Mouse (Mus musculus) lung, adult 2 months (tissue): ENCODE measurements at regions not wholly inside any gene's neighbourhood (a gene's known extent, or its start where the extent isn't known, plus 50 kb on each side); places are given as distances from the start of the nearest gene placed in this dataset.

Experiments used
- DNase-seq: peaks from one replicate; pipeline ENCODE4 v3.0.0; 2022
- H3K4me1 ChIP-seq: fragments of 200-500 bp; 2 replicates; pipeline ENCODE4 v1.6.1; 2011; ENCODE audit warnings: low read length; ENCODE audit not compliant: control insufficient read depth, insufficient read depth
- H3K4me3 ChIP-seq: fragments of 200-500 bp; replicated peaks from 2 replicates; pipeline ENCODE3; 2011; ENCODE audit warnings: low read depth, mild to moderate bottlenecking, control low read depth, low read length; ENCODE audit errors: extremely low read depth
- CTCF ChIP-seq: fragments of 200-500 bp; IDR thresholded peaks from 2 replicates; pipeline ENCODE4 v1.5.1; 2011; ENCODE audit warnings: mild to moderate bottlenecking, low read length, control low read depth; ENCODE audit not compliant: insufficient read depth
- POLR2A ChIP-seq: fragments of 200-500 bp; IDR thresholded peaks from 2 replicates; pipeline ENCODE4 v1.6.1; 2011; ENCODE audit warnings: low read depth, mild to moderate bottlenecking, control low read depth, low read length, borderline replicate concordance; ENCODE audit errors: extremely low read depth
- WGBS: fragments of 180-500 bp; shearing (Covaris S2); methylation state at CpG from one replicate; pipeline ENCODE4 v1.1.7; 2018; 5-methylcytosine and 5-hydroxymethylcytosine counted together

GRCm38 (mm10) chr6:139391307-139391706 lies 110.5 kb downstream of the Rergl start:
- TF ChIP-seq CTCF (0 out of 2 replicates have a peak, but pooled peaks have one; percentile 23), POLR2A (no peak)
- no peak overlapping the region for H3K4me3 ChIP-seq
- H3K4me1 ChIP-seq = no peaks in the 10 kb centered on the region
- no peak for DNase-seq
- WGBS = 8% methylated on average over 13 of the region's 13 CpGs

- WGBS = 81% methylated on average over 2 of the region's 2 CpGs
- TF ChIP-seq POLR2A = no peak
- no peak for TF ChIP-seq CTCF
- Histone ChIP-seq H3K4me3 (no peak overlapping the region), H3K4me1 (no peaks in the 10 kb centered on the region)
- DNase-seq = no peak
Measured at GRCm38 (mm10) chr6:139350939-139351338, 150.8 kb downstream of the Rergl start.

- Histone ChIP-seq H3K4me3 (no peak overlapping the region), H3K4me1 (no peaks in the 10 kb centered on the region)
- WGBS = 84% methylated on average over 7 of the region's 7 CpGs
- TF ChIP-seq CTCF (no peak), POLR2A (no peak)
- no peak for DNase-seq
Measured at GRCm38 (mm10) chr6:139325226-139325625, 176.6 kb downstream of the Rergl start.

- no peaks in the 10 kb centered on the region for H3K4me1 ChIP-seq
- no peak overlapping the region for H3K4me3 ChIP-seq
- 53% methylated on average over 5 of the region's 5 CpGs for WGBS
- TF ChIP-seq POLR2A (no peak), CTCF (no peak)
- DNase-seq = no peak
Measured at GRCm38 (mm10) chr6:139307651-139308050, 194.1 kb downstream of the Rergl start.

GRCm38 (mm10) chr6:139304306-139304705 lies 197.5 kb downstream of the Rergl start:
- 77% methylated on average over 2 of the region's 2 CpGs for WGBS
- no peak for DNase-seq
- H3K4me1 ChIP-seq = no peaks in the 10 kb centered on the region
- TF ChIP-seq CTCF = no peak
- TF ChIP-seq POLR2A = no peak
- no peak overlapping the region for H3K4me3 ChIP-seq

GRCm38 (mm10) chr6:139295701-139296100 lies 206.1 kb downstream of the Rergl start:
- 31% methylated on average over 2 of the region's 2 CpGs for WGBS
- no peak for DNase-seq

GRCm38 (mm10) chr6:139279093-139279492 lies 222.7 kb downstream of the Rergl start:
- no peak for DNase-seq
- TF ChIP-seq CTCF = no peak
- no peak for TF ChIP-seq POLR2A
- 89% methylated on average over 4 of the region's 4 CpGs for WGBS
- Histone ChIP-seq H3K4me1 (no peaks in the 10 kb centered on the region), H3K4me3 (no peak overlapping the region)

More at GRCm38 (mm10) chr6:139295701-139296100, 206.1 kb downstream of the Rergl start:
- no peak overlapping the region for H3K4me3 ChIP-seq
- no peak for TF ChIP-seq CTCF
- TF ChIP-seq POLR2A = no peak
- H3K4me1 ChIP-seq = no peaks in the 10 kb centered on the region

GRCm38 (mm10) chr6:139275512-139275911 lies 226.3 kb downstream of the Rergl start:
- TF ChIP-seq POLR2A (no peak), CTCF (no peak)
- WGBS = 65% methylated on average over 3 of the region's 3 CpGs
- no peak overlapping the region for H3K4me3 ChIP-seq
- DNase-seq = no peak
- no peaks in the 10 kb centered on the region for H3K4me1 ChIP-seq

- 88% methylated on average over 4 of the region's 4 CpGs for WGBS
Measured at GRCm38 (mm10) chr6:139253704-139254103, 248.1 kb downstream of the Rergl start.

GRCm38 (mm10) chr6:139248920-139249547 lies 252.7 kb downstream of the Rergl start:
- H3K4me3 ChIP-seq = no peak overlapping the region
- TF ChIP-seq POLR2A (no peak), CTCF (peak; percentile 61)
- 33% methylated on average over 11 of the region's 11 CpGs for WGBS
- no peaks in the 10 kb centered on the region for H3K4me1 ChIP-seq
- DNase-seq = peak; percentile 32

More at GRCm38 (mm10) chr6:139253704-139254103, 248.1 kb downstream of the Rergl start:
- Histone ChIP-seq H3K4me1 (no peaks in the 10 kb centered on the region), H3K4me3 (no peak overlapping the region)
- TF ChIP-seq CTCF (no peak), POLR2A (no peak)
- no peak for DNase-seq
